Mouse (Mus musculus) C2C12 (cell line): ENCODE data around the gene Zfp985.

Experiments used
- CEBPB ChIP-seq: IDR thresholded peaks from one replicate; pipeline ENCODE4 v1.6.1; 2011; ENCODE audit warnings: low read depth, mild to moderate bottlenecking, control low read depth, moderate library complexity
- CTCF ChIP-seq: IDR thresholded peaks from one replicate; pipeline ENCODE4 v1.5.1; 2011; ENCODE audit not compliant: control insufficient read depth, insufficient read depth, insufficient read length
- MAX ChIP-seq: IDR thresholded peaks from one replicate; pipeline ENCODE4 v1.6.1; 2011; ENCODE audit warnings: mild to moderate bottlenecking, control low read depth
- MYOD1 ChIP-seq: IDR thresholded peaks from one replicate; pipeline ENCODE4 v1.6.1; 2011; ENCODE audit warnings: low read depth; ENCODE audit not compliant: control insufficient read depth, insufficient read length
- USF1 ChIP-seq: IDR thresholded peaks from one replicate; pipeline ENCODE4 v1.6.1; 2011; ENCODE audit warnings: low read depth, mild to moderate bottlenecking, control low read depth, moderate library complexity

- TF ChIP-seq CEBPB = no peak
- no peak for TF ChIP-seq USF1
- TF ChIP-seq CTCF = no peak
- TF ChIP-seq MYOD1 = no peak
- TF ChIP-seq MAX = no peak
Observed at GRCm38 (mm10) chr4:147603806-147604205, 50.7 kb downstream of the Zfp985 start.
